Mouse (Mus musculus): Measurements from ENCODE around the gene Hook2. TPM values are rescaled to one million over a fixed set of nuclear protein-coding genes. Genes with fewer than 3 reads are reported as not detected.
A peak's percentile ranks its signal among the peaks of the same experiment; 100 is the strongest.

Hook2 gene
- polyA plus RNA-seq, 1 experiment from 2014 or later = 34.5 TPM

DNA sequence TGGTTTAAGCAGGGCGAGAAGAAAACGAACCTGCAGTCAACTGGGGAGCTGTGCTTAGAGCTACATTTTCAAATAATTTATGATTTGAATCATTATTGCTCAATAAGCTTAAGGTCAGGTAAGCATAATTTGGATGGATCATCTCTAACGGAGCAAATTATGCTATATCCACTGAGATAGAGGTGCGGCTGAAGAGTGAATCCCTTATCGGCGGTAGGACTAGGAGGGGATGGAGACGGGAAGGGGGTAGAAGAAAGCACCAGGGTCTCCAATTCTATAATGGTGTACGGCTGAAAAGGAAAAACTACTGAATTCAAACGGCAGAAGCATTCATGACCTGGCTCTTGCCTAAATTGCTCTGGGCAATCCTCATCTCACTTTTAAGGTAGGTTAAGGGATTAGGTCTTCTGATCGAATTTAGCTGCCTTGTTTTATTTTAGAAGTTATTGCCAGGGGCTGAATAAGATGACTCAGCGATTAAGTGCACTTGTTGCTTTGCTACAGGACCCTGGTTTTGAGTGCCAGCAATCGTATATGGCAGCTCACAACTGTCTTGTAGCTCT lies 44.8 kb downstream of the Hook2 start:
- peaks cover 38% of the 10 kb centered on the region for H3K36me3 ChIP-seq (ENCODE audit: control insufficient read depth, insufficient read depth, low read length)
- no peaks in the 10 kb centered on the region for H3K27me3 ChIP-seq (ENCODE audit: control insufficient read depth, insufficient read depth, low read length)
- H3K4me2 ChIP-seq (replicated peaks; ENCODE audit: low read depth, low read length) = peak overlapping the region; percentile 96
- H3K4me3 ChIP-seq (ENCODE audit: low read depth, low read length) = peak overlapping the region; percentile 84
- H3K9me3 ChIP-seq (ENCODE audit: control insufficient read depth, low read depth, low read length) = no peaks in the 10 kb centered on the region
- WGBS = 3% methylated on average over 12 of the region's 12 CpGs
- peak overlapping the region; percentile 60; the same call in 1 of the 2 replicates for H3K9ac ChIP-seq (replicated peaks; ENCODE audit: low read depth, low read length)
- H3K27ac ChIP-seq (ENCODE audit: low read length) = peak overlapping the region; percentile 99
- H3K4me1 ChIP-seq (ENCODE audit: control insufficient read depth, insufficient read depth, low read length) = peaks cover 17% of the 10 kb centered on the region
- ATAC-seq (ENCODE audit: insufficient number of reproducible peaks, insufficient read depth, low FRiP score, low read depth) = no peak

- Histone ChIP-seq H3K4me3 (ENCODE audit: low read depth, low read length) (peak overlapping the region; percentile 84), H3K4me2 (replicated peaks; ENCODE audit: low read depth, low read length) (peak overlapping the region; percentile 96), H3K4me1 (ENCODE audit: control insufficient read depth, insufficient read depth, low read length) (peaks cover 17% of the 10 kb centered on the region), H3K36me3 (ENCODE audit: control insufficient read depth, insufficient read depth, low read length) (peaks cover 39% of the 10 kb centered on the region), H3K9me3 (ENCODE audit: control insufficient read depth, low read depth, low read length) (no peaks in the 10 kb centered on the region), H3K9ac (replicated peaks; ENCODE audit: low read depth, low read length) (peak overlapping the region; percentile 60), H3K27ac (ENCODE audit: low read length) (peak overlapping the region; percentile 99), H3K27me3 (ENCODE audit: control insufficient read depth, insufficient read depth, low read length) (no peaks in the 10 kb centered on the region)
- ATAC-seq (ENCODE audit: insufficient number of reproducible peaks, insufficient read depth, low FRiP score, low read depth) = peak; percentile 19; the same call in 1 of the 2 replicates
- 1% methylated on average over 15 of the region's 15 CpGs for WGBS
Observed at GRCm38 (mm10) chr8:85035728-85036310, 45.4 kb downstream of the Hook2 start.

GRCm38 (mm10) chr8:85036381-85036717 lies 45.9 kb downstream of the Hook2 start:
- ATAC-seq (ENCODE audit: insufficient number of reproducible peaks, insufficient read depth, low FRiP score, low read depth) = peak; percentile 21; the same call in 1 of the 2 replicates
- Histone ChIP-seq H3K4me1 (ENCODE audit: control insufficient read depth, insufficient read depth, low read length) (peaks cover 17% of the 10 kb centered on the region), H3K9me3 (ENCODE audit: control insufficient read depth, low read depth, low read length) (no peaks in the 10 kb centered on the region), H3K27ac (ENCODE audit: low read length) (peak overlapping the region; percentile 99), H3K9ac (replicated peaks; ENCODE audit: low read depth, low read length) (peak overlapping the region; percentile 60), H3K4me2 (replicated peaks; ENCODE audit: low read depth, low read length) (peak overlapping the region; percentile 96), H3K4me3 (ENCODE audit: low read depth, low read length) (peak overlapping the region; percentile 84), H3K27me3 (ENCODE audit: control insufficient read depth, insufficient read depth, low read length) (no peaks in the 10 kb centered on the region), H3K36me3 (ENCODE audit: control insufficient read depth, insufficient read depth, low read length) (peaks cover 40% of the 10 kb centered on the region)
- under 1% methylated on average over 9 of the region's 9 CpGs for WGBS

DNA sequence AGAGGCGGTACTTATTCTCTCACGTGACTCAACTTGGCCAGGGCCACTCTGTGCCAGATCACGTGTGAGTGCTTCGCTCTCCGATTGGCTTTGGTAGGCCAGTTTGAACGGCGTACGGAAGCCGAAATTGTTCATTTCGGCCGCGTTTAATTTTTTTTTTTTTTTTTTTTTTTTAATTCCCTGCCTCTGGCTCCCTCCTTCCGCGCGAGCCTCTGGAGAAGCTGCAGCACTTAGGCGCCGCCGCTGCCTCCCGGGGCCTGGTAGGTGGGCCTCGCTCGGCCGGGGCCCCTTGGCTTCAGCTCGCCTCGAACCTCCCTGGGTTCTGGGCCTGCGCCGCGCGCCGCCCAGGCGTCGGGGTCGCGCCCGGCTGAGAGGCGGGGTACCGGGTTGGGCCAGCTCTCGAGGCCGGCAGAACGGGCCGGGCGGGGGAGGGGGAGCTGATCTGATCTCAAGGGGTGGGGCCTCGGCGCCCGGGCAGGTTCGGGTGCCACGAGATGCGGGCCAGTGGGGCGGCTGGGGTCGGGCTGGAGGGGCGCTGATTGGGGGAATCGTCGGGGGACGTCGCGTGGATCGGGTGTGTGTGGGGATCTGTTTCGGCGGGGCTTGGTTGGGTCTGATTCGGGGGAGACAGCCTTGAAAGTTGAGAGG lies 46.4 kb downstream of the Hook2 start, which contains the start of gene Tnpo2:
Gene Tnpo2 (plus strand): TSS at position 198 of the 648 bp plus-strand sequence.
- Histone ChIP-seq H3K4me1 (ENCODE audit: control insufficient read depth, insufficient read depth, low read length) (peaks cover 17% of the 10 kb centered on the region), H3K27ac (ENCODE audit: low read length) (peak within 1 kb of the TSS; percentile 99), H3K27me3 (ENCODE audit: control insufficient read depth, insufficient read depth, low read length) (no peaks in the 10 kb centered on the region), H3K36me3 (ENCODE audit: control insufficient read depth, insufficient read depth, low read length) (peaks cover 36% of the 10 kb centered on the region), H3K9ac (replicated peaks; ENCODE audit: low read depth, low read length) (peak within 1 kb of the TSS; percentile 87), H3K4me3 (ENCODE audit: low read depth, low read length) (peak within 1 kb of the TSS; percentile 84), H3K9me3 (ENCODE audit: control insufficient read depth, low read depth, low read length) (no peaks in the 10 kb centered on the region), H3K4me2 (replicated peaks; ENCODE audit: low read depth, low read length) (peak within 1 kb of the TSS; percentile 96)
- WGBS = under 1% methylated on average over 59 of the region's 59 CpGs
- ATAC-seq (ENCODE audit: insufficient number of reproducible peaks, insufficient read depth, low FRiP score, low read depth) = peak; percentile 92

DNA sequence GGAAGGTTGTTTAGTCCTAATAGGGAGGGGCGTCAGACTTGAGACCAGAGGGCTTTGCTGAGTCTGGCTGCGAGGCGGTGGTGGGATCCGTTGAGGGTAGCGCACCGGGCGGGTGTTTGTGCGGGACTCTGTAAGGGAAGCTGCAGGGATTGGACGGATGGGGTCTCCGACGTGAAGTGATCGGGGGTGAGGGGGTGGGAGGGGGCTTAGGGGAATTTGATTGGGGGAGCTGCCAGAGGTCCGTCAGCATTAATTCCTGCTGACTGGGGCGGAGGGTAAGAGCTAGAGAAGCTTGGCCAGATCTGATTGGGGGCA lies 46.9 kb downstream of the Hook2 start:
- H3K36me3 ChIP-seq (ENCODE audit: control insufficient read depth, insufficient read depth, low read length) = peaks cover 31% of the 10 kb centered on the region
- ATAC-seq (ENCODE audit: insufficient number of reproducible peaks, insufficient read depth, low FRiP score, low read depth) = peak; percentile 56
- H3K4me3 ChIP-seq (ENCODE audit: low read depth, low read length) = peak overlapping the region; percentile 84
- peaks cover 17% of the 10 kb centered on the region for H3K4me1 ChIP-seq (ENCODE audit: control insufficient read depth, insufficient read depth, low read length)
- WGBS = under 1% methylated on average over 14 of the region's 14 CpGs
- peak overlapping the region; percentile 86 for H3K4me2 ChIP-seq (replicated peaks; ENCODE audit: low read depth, low read length)
- H3K27ac ChIP-seq (ENCODE audit: low read length) = peak overlapping the region; percentile 99
- no peaks in the 10 kb centered on the region for H3K9me3 ChIP-seq (ENCODE audit: control insufficient read depth, low read depth, low read length)
- peak overlapping the region; percentile 87 for H3K9ac ChIP-seq (replicated peaks; ENCODE audit: low read depth, low read length)
- no peaks in the 10 kb centered on the region for H3K27me3 ChIP-seq (ENCODE audit: control insufficient read depth, insufficient read depth, low read length)

- H3K27me3 ChIP-seq (ENCODE audit: control insufficient read depth, insufficient read depth, low read length) = no peaks in the 10 kb centered on the region
- peak overlapping the region; percentile 87 for H3K9ac ChIP-seq (replicated peaks; ENCODE audit: low read depth, low read length)
- under 1% methylated on average over 54 of the region's 57 CpGs for WGBS
- H3K4me2 ChIP-seq (replicated peaks; ENCODE audit: low read depth, low read length) = peak overlapping the region; percentile 86
- peaks cover 17% of the 10 kb centered on the region for H3K4me1 ChIP-seq (ENCODE audit: control insufficient read depth, insufficient read depth, low read length)
- H3K36me3 ChIP-seq (ENCODE audit: control insufficient read depth, insufficient read depth, low read length) = peaks cover 27% of the 10 kb centered on the region
- H3K9me3 ChIP-seq (ENCODE audit: control insufficient read depth, low read depth, low read length) = no peaks in the 10 kb centered on the region
- peak overlapping the region; percentile 99 for H3K27ac ChIP-seq (ENCODE audit: low read length)
- no peak; the same call in 1 of the 2 replicates for ATAC-seq (ENCODE audit: insufficient number of reproducible peaks, insufficient read depth, low FRiP score, low read depth)
- peak overlapping the region; percentile 84 for H3K4me3 ChIP-seq (ENCODE audit: low read depth, low read length)
Observed at GRCm38 (mm10) chr8:85037681-85038531, 47.5 kb downstream of the Hook2 start.

GRCm38 (mm10) chr8:85043619-85044018 lies 53.2 kb downstream of the Hook2 start:
- 92% methylated on average over 6 of the region's 6 CpGs for WGBS
- no peak overlapping the region for H3K27ac ChIP-seq (ENCODE audit: low read length)
- no peak overlapping the region for H3K4me3 ChIP-seq (ENCODE audit: low read depth, low read length)
- no peaks in the 10 kb centered on the region for H3K9me3 ChIP-seq (ENCODE audit: control insufficient read depth, low read depth, low read length)
- H3K36me3 ChIP-seq (ENCODE audit: control insufficient read depth, insufficient read depth, low read length) = peaks cover 71% of the 10 kb centered on the region
- no peaks in the 10 kb centered on the region for H3K27me3 ChIP-seq (ENCODE audit: control insufficient read depth, insufficient read depth, low read length)
- ATAC-seq (ENCODE audit: insufficient number of reproducible peaks, insufficient read depth, low FRiP score, low read depth) = no peak
- peaks cover 5% of the 10 kb centered on the region; the same call in 1 of the 2 replicates for H3K4me1 ChIP-seq (ENCODE audit: control insufficient read depth, insufficient read depth, low read length)
- H3K4me2 ChIP-seq (replicated peaks; ENCODE audit: low read depth, low read length) = no peak overlapping the region
- no peak overlapping the region for H3K9ac ChIP-seq (replicated peaks; ENCODE audit: low read depth, low read length)
